In genomic region chr3:79783630-79784361, GRCm38 (mm10) we compare ENCODE assay signal across 8 mouse cellular contexts. TPM values are rescaled to one million over a fixed set of nuclear protein-coding genes. Genes with fewer than 3 reads are reported as not detected.
A peak's percentile ranks its signal among the peaks of the same experiment; 100 is the strongest.
DNase-seq lines count a peak whose midpoint lies in the region; ATAC-seq and TF ChIP-seq lines count a peak whose summit lies in the region.
"Had no signal": no experiment of that assay in that cellular context is flagged by ENCODE, and none has a peak within 500 bp of the region (broad histone marks: within the 10 kb centered on the region; RNA-seq: fewer than 3 reads in every experiment).

No protein-coding gene starts in this region.

- intact Hi-C loops in left cerebral cortex, postnatal 10 days (cut with DNase I): no loop called here

- peak; percentile 86 for ATAC-seq in lung, embryonic 14.5 days (ENCODE audit: insufficient read depth)
- no peak for ATAC-seq in limb, embryonic 14.5 days (ENCODE audit: low FRiP score, low read depth)
- ATAC-seq in stomach, embryonic 16.5 days (ENCODE audit: insufficient read depth, low FRiP score): no peak

- WGBS in lung, embryonic 14.5 days: 5% methylated on average over 10 of the region's 10 CpGs
- 20% methylated on average over 10 of the region's 10 CpGs for WGBS in lung, adult 2 months
- 17% methylated on average over 10 of the region's 10 CpGs for WGBS in limb, embryonic 14.5 days
- WGBS in stomach, embryonic 16.5 days: 24% methylated on average over 10 of the region's 10 CpGs

- peak overlapping the region; percentile 14; the same call in 1 of the 2 replicates for H3K4me3 ChIP-seq in lung, embryonic 14.5 days (ENCODE audit: low read depth, low read length)
- no peak overlapping the region for H3K4me3 ChIP-seq in lung, adult 2 months (replicated peaks; ENCODE audit: extremely low read depth, low read depth, low read length)
- H3K4me3 ChIP-seq in limb, embryonic 14.5 days (replicated peaks; ENCODE audit: low read length): no peak overlapping the region
- H3K4me3 ChIP-seq in stomach, embryonic 16.5 days (replicated peaks; ENCODE audit: low read length): peak overlapping the region; percentile 15; the same call in 1 of the 2 replicates

- 0 out of 2 replicates have a peak overlapping the region, but pooled peaks have one; percentile 6 for H3K9ac ChIP-seq in lung, embryonic 14.5 days
- H3K9ac ChIP-seq in limb, embryonic 14.5 days (ENCODE audit: low read depth, low read length, severe bottlenecking): no peak overlapping the region
- H3K9ac ChIP-seq in stomach, embryonic 16.5 days (ENCODE audit: low read length): no peak overlapping the region

- no peaks in the 10 kb centered on the region for H3K27me3 ChIP-seq in lung, embryonic 14.5 days (ENCODE audit: insufficient read depth, low read length)
- H3K27me3 ChIP-seq in limb, embryonic 14.5 days (ENCODE audit: control insufficient read depth, insufficient read depth, low read length): no peaks in the 10 kb centered on the region
- no peaks in the 10 kb centered on the region for H3K27me3 ChIP-seq in stomach, embryonic 16.5 days (ENCODE audit: control insufficient read depth, insufficient read depth, low read length)

- TF ChIP-seq CTCF in lung, embryonic 14.5 days (IDR thresholded peaks at IDR 0.05; ENCODE audit: low read depth): no peak
- TF ChIP-seq CTCF in lung, adult 2 months (IDR thresholded peaks at IDR 0.05; ENCODE audit: insufficient read depth, low read length): no peak

- H3K36me3 ChIP-seq in lung, embryonic 14.5 days (ENCODE audit: insufficient read depth): no peaks in the 10 kb centered on the region
- H3K36me3 ChIP-seq in limb, embryonic 14.5 days (ENCODE audit: control insufficient read depth, insufficient read depth, low read length): no peaks in the 10 kb centered on the region
- H3K36me3 ChIP-seq in stomach, embryonic 16.5 days (ENCODE audit: control insufficient read depth, insufficient read depth, low read length): no peaks in the 10 kb centered on the region

- no peaks in the 10 kb centered on the region for H3K4me1 ChIP-seq in lung, embryonic 14.5 days (ENCODE audit: insufficient read depth)
- no peaks in the 10 kb centered on the region for H3K4me1 ChIP-seq in lung, adult 2 months (ENCODE audit: control insufficient read depth, insufficient read depth, low read length)
- H3K4me1 ChIP-seq in limb, embryonic 14.5 days (ENCODE audit: control insufficient read depth, insufficient read depth, low read length): no peaks in the 10 kb centered on the region
- H3K4me1 ChIP-seq in stomach, embryonic 16.5 days (ENCODE audit: control insufficient read depth, insufficient read depth, low read length): peaks cover 7% of the 10 kb centered on the region; the same call in 1 of the 2 replicates

- H3K27ac ChIP-seq in lung, embryonic 14.5 days (ENCODE audit: low read depth): no peak overlapping the region; the same call in 1 of the 2 replicates
- H3K27ac ChIP-seq in limb, embryonic 14.5 days (replicated peaks; ENCODE audit: low read depth, low read length): no peak overlapping the region
- no peak overlapping the region for H3K27ac ChIP-seq in stomach, embryonic 16.5 days (ENCODE audit: low read length)

- H3K4me2 ChIP-seq in lung, embryonic 14.5 days: peak overlapping the region; percentile 54
- H3K4me2 ChIP-seq in limb, embryonic 14.5 days (replicated peaks; ENCODE audit: low read depth, low read length, severe bottlenecking): peak overlapping the region; percentile 20
- H3K4me2 ChIP-seq in stomach, embryonic 16.5 days (ENCODE audit: low read depth, low read length): peak overlapping the region; percentile 39

- peak; percentile 49 for DNase-seq in lung, embryonic 14.5 days
- DNase-seq in lung, adult 2 months: no peak
- DNase-seq in heart, adult 9 months (ENCODE audit: low spot score in 2 of 2): peak; percentile 8 to 12
- peak; percentile 9 for DNase-seq in limb, embryonic 14.5 days (ENCODE audit: low spot score)
- no peak for DNase-seq in left cerebral cortex, postnatal 10 days (ENCODE audit: extremely low spot score in 1 of 2, low spot score in 2 of 2)
- no peak for DNase-seq in ovary, adult 18-20 months (ENCODE audit: low spot score)
- DNase-seq: thymus, adult 2 months had no signal

- H3K9me3 ChIP-seq in lung, embryonic 14.5 days (ENCODE audit: low read depth, low read length): no peaks in the 10 kb centered on the region
- no peaks in the 10 kb centered on the region for H3K9me3 ChIP-seq in limb, embryonic 14.5 days (ENCODE audit: control insufficient read depth, low read length)
- peaks cover 3% of the 10 kb centered on the region; the same call in 1 of the 2 replicates for H3K9me3 ChIP-seq in stomach, embryonic 16.5 days (replicated peaks; ENCODE audit: control insufficient read depth, low read length)

- no peak for TF ChIP-seq POLR2A in lung, adult 2 months (IDR thresholded peaks at IDR 0.05; ENCODE audit: borderline replicate concordance, extremely low read depth, low read depth, low read length)
- TF ChIP-seq POLR2A in limb, embryonic 14.5 days (IDR thresholded peaks at IDR 0.05; ENCODE audit: borderline replicate concordance, extremely low read depth, insufficient read depth, insufficient read length): no peak

RNA-seq across cellular contexts. Expression of gene Rxfp1, which starts 46.1 kb away (rescaled TPM):
- 0.05 and 0.61 TPM in 2 replicates for polyA plus RNA-seq in lung, embryonic 14.5 days (2014; fragmentation: Nextera tagmentation; extraction: Ambion mirVana)
- 0.14 and 0.36 TPM in 2 replicates for polyA plus RNA-seq in lung, adult 2 months (2012; rRNA removed)
- polyA plus RNA-seq in limb, embryonic 14.5 days (2012; rRNA removed): 0.51 and 1.0 TPM in 2 replicates
- 0.08 and 0.25 TPM in 2 replicates for polyA plus RNA-seq in limb, embryonic 14.5 days (2014; fragmentation: Nextera tagmentation; extraction: Ambion mirVana)
- polyA plus RNA-seq in stomach, embryonic 16.5 days (2015; fragmentation: Nextera tagmentation; extraction: Ambion mirVana): not detected in 2 replicates
- 10 to 100 TPM; 32.1 to 33.5 TPM for total RNA-seq in left cerebral cortex, postnatal 10 days (2021)

Comparison
In these comparisons a context has a peak if more than half of its experiments do, and no peak if none do; other contexts are left out.
1. DNase-seq: peak in lung, embryonic 14.5 days (single experiment), heart, adult 9 months (2 of 2) and limb, embryonic 14.5 days (single experiment); none in lung, adult 2 months (single experiment), left cerebral cortex, postnatal 10 days (0 of 2) and ovary, adult 18-20 months (single experiment).
2. H3K4me3 ChIP-seq: peak in lung, embryonic 14.5 days (single experiment) and stomach, embryonic 16.5 days (single experiment); none in lung, adult 2 months (single experiment) and limb, embryonic 14.5 days (single experiment).
3. Peak in every context shown above with its lines, with median percentiles within 50 percentile points of each other: H3K4me2 ChIP-seq.